Mouse (Mus musculus) neural tube, embryonic 15.5 days (tissue): Measurements from ENCODE around the gene Hist1h4m. TPM values are rescaled to one million over a fixed set of nuclear protein-coding genes. Genes with fewer than 3 reads are reported as not detected.

Experiments used
- ATAC-seq: fragments of 200-750 bp; cut with Nextera tagmentation; 2 replicates; pipeline ENCODE4 v1.8.0; 2017; ENCODE audit warnings: mild to moderate bottlenecking, moderate TSS enrichment, moderate library complexity; ENCODE audit not compliant: low FRiP score
- H3K27ac ChIP-seq: fragments of 300-500 bp; sonication (generic); replicated peaks from 2 replicates; pipeline ENCODE4 v1.5.1; 2015; ENCODE audit warnings: mild to moderate bottlenecking, inconsistent platforms
- H3K27me3 ChIP-seq: fragments of 300-500 bp; sonication (generic); replicated peaks from 2 replicates; pipeline ENCODE4 v1.6.1; 2015; ENCODE audit warnings: inconsistent platforms
- H3K36me3 ChIP-seq: fragments of 300-500 bp; sonication (generic); 2 replicates; pipeline ENCODE4 v1.6.1; 2015; ENCODE audit warnings: inconsistent platforms
- H3K4me1 ChIP-seq: fragments of 300-500 bp; sonication (generic); 2 replicates; pipeline ENCODE4 v1.6.1; 2015; ENCODE audit warnings: inconsistent platforms
- H3K4me2 ChIP-seq: fragments of 300-500 bp; sonication (generic); 2 replicates; pipeline ENCODE4 v1.6.1; 2015; ENCODE audit warnings: inconsistent platforms, mild to moderate bottlenecking, moderate library complexity
- H3K4me3 ChIP-seq: fragments of 300-500 bp; sonication (generic); replicated peaks from 2 replicates; pipeline ENCODE4 v1.5.1; 2015; ENCODE audit warnings: mild to moderate bottlenecking, inconsistent platforms
- H3K9ac ChIP-seq: fragments of 300-500 bp; sonication (generic); replicated peaks from 2 replicates; pipeline ENCODE4 v1.6.1; 2015; ENCODE audit warnings: mild to moderate bottlenecking, inconsistent platforms
- H3K9me3 ChIP-seq: fragments of 300-500 bp; sonication (generic); replicated peaks from 2 replicates; pipeline ENCODE4 v1.6.1; 2016; ENCODE audit warnings: inconsistent platforms
- WGBS: fragments of 180-500 bp; shearing (Covaris S2); methylation state at CpG from one replicate; pipeline ENCODE4 v1.1.7; 2015; ENCODE audit warnings: mixed read lengths; 5-methylcytosine and 5-hydroxymethylcytosine counted together
- microRNA-seq: library from miRNA; unstranded; fragments of <30 nt; microRNA quantifications from one replicate; pipeline ENCODE4, GENCODE M21; 2017
- polyA plus RNA-seq: library from polyadenylated mRNA; unstranded; fragments of >200 nt; fragmentation: Nextera tagmentation; extraction: Ambion mirVana; gene quantifications from 2 replicates; pipeline ENCODE4 v1.2.1, GENCODE M21; 2015

The Hist1h4m gene
- polyA plus RNA-seq, 1 experiment from 2014 or later = not detected

DNA sequence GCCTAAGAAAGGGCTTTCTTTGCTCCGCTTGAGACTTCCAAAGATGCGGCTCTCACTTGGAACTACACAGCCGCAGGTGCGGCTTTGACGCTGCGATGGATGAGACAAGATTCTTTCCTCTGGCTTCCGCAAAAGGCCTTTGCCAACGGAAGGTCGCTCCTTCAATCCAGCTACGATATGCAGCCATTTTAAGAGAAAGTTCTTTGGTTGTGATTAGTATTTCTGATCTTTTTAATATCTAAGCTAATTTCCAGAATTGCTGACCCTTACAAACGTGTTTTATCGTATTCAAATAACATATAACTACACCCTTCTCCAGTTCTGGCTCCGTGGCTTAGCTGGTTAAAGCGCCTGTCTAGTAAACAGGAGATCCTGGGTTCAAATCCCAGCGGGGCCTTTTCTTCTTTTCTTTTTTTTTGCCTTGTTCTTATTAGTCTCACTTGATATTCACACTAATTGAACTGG, 44.2 kb downstream of the Hist1h4m start:
- Histone ChIP-seq H3K4me1 (no peaks in the 10 kb centered on the region), H3K27me3 (peaks cover 8% of the 10 kb centered on the region; the same call in 1 of the 2 replicates), H3K27ac (0 out of 2 replicates have a peak overlapping the region, but pooled peaks have one; percentile 18), H3K4me2 (peak overlapping the region; percentile 50), H3K9ac (peak overlapping the region; percentile 38; the same call in 1 of the 2 replicates), H3K36me3 (no peaks in the 10 kb centered on the region), H3K9me3 (no peaks in the 10 kb centered on the region), H3K4me3 (peak overlapping the region; percentile 43)
- under 1% methylated on average over 15 of the region's 15 CpGs for WGBS
- ATAC-seq = peak; percentile 79

DNA sequence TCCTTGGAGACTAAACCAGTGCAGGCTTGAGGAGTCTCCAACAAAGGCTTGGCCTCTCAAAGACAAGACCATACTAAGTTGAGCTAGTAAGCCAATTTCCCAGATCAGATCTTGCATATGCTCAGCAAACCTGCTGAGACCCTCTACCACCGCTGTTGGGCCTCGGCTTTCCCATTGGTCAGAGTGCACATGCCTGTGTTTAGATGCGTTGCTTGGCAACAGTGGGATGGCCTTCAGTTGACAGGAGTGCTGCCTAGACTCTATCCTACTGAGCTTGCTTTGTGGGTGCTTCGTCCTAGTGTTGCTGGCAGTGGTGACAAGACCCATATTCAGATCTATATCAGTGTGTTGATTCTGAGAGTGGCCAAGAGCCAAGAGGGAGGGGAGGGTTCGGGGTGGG, 50.1 kb downstream of the Hist1h4m start:
- Histone ChIP-seq H3K4me1 (no peaks in the 10 kb centered on the region), H3K9ac (no peak overlapping the region), H3K27ac (no peak overlapping the region), H3K27me3 (peaks cover 8% of the 10 kb centered on the region; the same call in 1 of the 2 replicates), H3K4me3 (no peak overlapping the region), H3K9me3 (peaks cover 2% of the 10 kb centered on the region; the same call in 1 of the 2 replicates), H3K36me3 (no peaks in the 10 kb centered on the region), H3K4me2 (no peak overlapping the region)
- no peak for ATAC-seq
- WGBS = 17% methylated on average over 5 of the region's 5 CpGs

Small RNA genes within 50 kb of the gene (microRNA-seq; reads per million reads assigned to microRNA genes)
- gene Gm19658 (not detected), gene Gm44346 (not detected), gene Gm44466 (not detected)

Other genes starting within 250 kb of the Hist1h4m start
- not detected in 2 replicates for gene Olfr1364, start 230.0 kb upstream of the Hist1h4m start, polyA plus RNA-seq
- not detected in 2 replicates for gene Olfr1362, start 197.7 kb upstream of the Hist1h4m start, polyA plus RNA-seq
- 0.04 TPM in 1 of 2 replicates, not detected in the other for gene Olfr11, start 169.2 kb upstream of the Hist1h4m start, polyA plus RNA-seq
- not detected in 2 replicates for gene Olfr1361, start 148.4 kb upstream of the Hist1h4m start, polyA plus RNA-seq
- not detected in 2 replicates for gene Olfr1360, start 134.3 kb upstream of the Hist1h4m start, polyA plus RNA-seq
- gene Olfr1359, start 113.6 kb upstream of the Hist1h4m start, polyA plus RNA-seq = not detected in 2 replicates
- gene Hist1h2bl, start 95.6 kb upstream of the Hist1h4m start, polyA plus RNA-seq = not detected in 2 replicates
- gene Hist1h2ai, start 95.3 kb upstream of the Hist1h4m start, polyA plus RNA-seq = 7.9 and 9.5 TPM in 2 replicates
- gene Hist1h3h, start 94.1 kb upstream of the Hist1h4m start, polyA plus RNA-seq = 3.2 and 5.6 TPM in 2 replicates
- gene Hist1h2bm, start 89.7 kb upstream of the Hist1h4m start, polyA plus RNA-seq = 0.87 and 2.3 TPM in 2 replicates
- 0.45 and 0.56 TPM in 2 replicates for gene Hist1h4j, start 76.7 kb upstream of the Hist1h4m start, polyA plus RNA-seq
- 2.2 and 2.7 TPM in 2 replicates for gene Hist1h4k, start 61.2 kb upstream of the Hist1h4m start, polyA plus RNA-seq
- gene Hist1h2ak, start 57.9 kb upstream of the Hist1h4m start, polyA plus RNA-seq = 5.6 and 7.7 TPM in 2 replicates
- not detected in 2 replicates for gene Hist1h2bn, start 57.6 kb upstream of the Hist1h4m start, polyA plus RNA-seq
- gene Hist1h1b, start 31.1 kb upstream of the Hist1h4m start, polyA plus RNA-seq = 2.2 and 5.8 TPM in 2 replicates
- gene Hist1h3i, start 28.4 kb upstream of the Hist1h4m start, polyA plus RNA-seq = 20.1 and 38.6 TPM in 2 replicates
- gene Hist1h2an, start 24.5 kb upstream of the Hist1h4m start, polyA plus RNA-seq = 4.1 TPM in 1 of 2 replicates, not detected in the other
- gene Hist1h2bp, start 24.3 kb upstream of the Hist1h4m start, polyA plus RNA-seq = 0.56 and 1.8 TPM in 2 replicates
- 3.9 and 10.2 TPM in 2 replicates for gene Hist1h2bq, start 1.5 kb upstream of the Hist1h4m start, polyA plus RNA-seq
- gene Hist1h2ao, start 1.3 kb upstream of the Hist1h4m start, polyA plus RNA-seq = 1.5 TPM in 1 of 2 replicates, not detected in the other
- gene Hist1h4n, start 20.4 kb downstream of the Hist1h4m start, polyA plus RNA-seq = 3.9 and 6.9 TPM in 2 replicates
- gene Hist1h2ap, start 21.8 kb downstream of the Hist1h4m start, polyA plus RNA-seq = 380 and 932 TPM in 2 replicates
- 3.4 and 10.4 TPM in 2 replicates for gene Hist1h2br, start 22.0 kb downstream of the Hist1h4m start, polyA plus RNA-seq
- 10.3 and 11.5 TPM in 2 replicates for gene Zfp184, start 133.3 kb downstream of the Hist1h4m start, polyA plus RNA-seq
- gene Pom121l2, start 169.4 kb downstream of the Hist1h4m start, polyA plus RNA-seq = 0.11 TPM in 1 of 2 replicates, not detected in the other
- gene Prss16, start 198.0 kb downstream of the Hist1h4m start, polyA plus RNA-seq = 0.09 and 167 TPM in 2 replicates
- 4.5 TPM in 1 of 2 replicates, not detected in the other for gene Hist1h2ah, start 223.8 kb downstream of the Hist1h4m start, polyA plus RNA-seq
- gene Hist1h2bk, start 224.1 kb downstream of the Hist1h4m start, polyA plus RNA-seq = 0.97 and 2.2 TPM in 2 replicates
- 4.8 and 8.5 TPM in 2 replicates for gene Hist1h4i, start 229.6 kb downstream of the Hist1h4m start, polyA plus RNA-seq
- gene Hist1h2ag, start 231.2 kb downstream of the Hist1h4m start, polyA plus RNA-seq = 3.0 and 13.9 TPM in 2 replicates
- 2.0 and 7.2 TPM in 2 replicates for gene Hist1h2bj, start 231.5 kb downstream of the Hist1h4m start, polyA plus RNA-seq